Mouse (Mus musculus) forebrain, embryonic 11.5 days (tissue): ENCODE data around the gene 2010111I01Rik. TPM values are rescaled to one million over a fixed set of nuclear protein-coding genes. Genes with fewer than 3 reads are reported as not detected.
"Not testable (repeated sequence)": the region's sequence is repeated elsewhere in the genome, so short reads cannot be mapped to it uniquely, and the experiment has no call there.

Source experiments
- ATAC-seq: fragments of 200-750 bp; cut with Nextera tagmentation; replicated peaks from 2 replicates; pipeline ENCODE4 v1.8.0; 2017; ENCODE audit warnings: moderate TSS enrichment; ENCODE audit not compliant: low FRiP score
- DNase-seq: peaks from one replicate; pipeline ENCODE4 v3.0.0-alpha.2; 2017; ENCODE audit warnings: low spot score
- H3K27ac ChIP-seq: fragments of 300-500 bp; sonication (generic); 2 replicates; pipeline ENCODE4 v1.5.1; 2014; ENCODE audit warnings: low read depth, low read length
- H3K27me3 ChIP-seq: fragments of 300-500 bp; sonication (generic); 2 replicates; pipeline ENCODE4 v1.6.1; 2014; ENCODE audit warnings: mild to moderate bottlenecking, low read length, mixed read lengths; ENCODE audit not compliant: control insufficient read depth, insufficient read depth
- H3K36me3 ChIP-seq: fragments of 300-500 bp; sonication (generic); 2 replicates; pipeline ENCODE4 v1.6.1; 2014; ENCODE audit warnings: mild to moderate bottlenecking, low read length, moderate library complexity, mixed read lengths; ENCODE audit not compliant: control insufficient read depth, insufficient read depth
- H3K4me1 ChIP-seq: fragments of 300-500 bp; sonication (generic); replicated peaks from 2 replicates; pipeline ENCODE4 v1.6.1; 2014; ENCODE audit warnings: low read length, mixed read lengths; ENCODE audit not compliant: control insufficient read depth, insufficient read depth
- H3K4me2 ChIP-seq: fragments of 300-500 bp; sonication (generic); 2 replicates; pipeline ENCODE4 v1.6.1; 2014; ENCODE audit warnings: low read depth, mild to moderate bottlenecking, low read length, moderate library complexity, mixed read lengths; ENCODE audit not compliant: severe bottlenecking
- H3K4me3 ChIP-seq: fragments of 300-500 bp; sonication (generic); 2 replicates; pipeline ENCODE4 v1.5.1; 2014; ENCODE audit warnings: low read depth, low read length
- H3K9ac ChIP-seq: fragments of 300-500 bp; sonication (generic); 2 replicates; pipeline ENCODE4 v1.6.1; 2014; ENCODE audit warnings: low read length
- H3K9me3 ChIP-seq: fragments of 300-500 bp; sonication (generic); 2 replicates; pipeline ENCODE4 v1.6.1; 2016; ENCODE audit warnings: low read length, mixed read lengths; ENCODE audit not compliant: control insufficient read depth
- WGBS: fragments of 180-500 bp; shearing (Covaris S2); extraction: QIAGEN DNeasy Blood & Tissue Kit; methylation state at CpG from one replicate; pipeline ENCODE4 v1.1.7; 2014; 5-methylcytosine and 5-hydroxymethylcytosine counted together
- polyA plus RNA-seq: library from polyadenylated mRNA; unstranded; fragments of >200 nt; fragmentation: Nextera tagmentation; extraction: Ambion mirVana; gene quantifications from 2 replicates; pipeline ENCODE4 v1.2.1, GENCODE M21; 2014

2010111I01Rik gene
- polyA plus RNA-seq, 1 experiment from 2014 or later, result 38.9 TPM

DNA sequence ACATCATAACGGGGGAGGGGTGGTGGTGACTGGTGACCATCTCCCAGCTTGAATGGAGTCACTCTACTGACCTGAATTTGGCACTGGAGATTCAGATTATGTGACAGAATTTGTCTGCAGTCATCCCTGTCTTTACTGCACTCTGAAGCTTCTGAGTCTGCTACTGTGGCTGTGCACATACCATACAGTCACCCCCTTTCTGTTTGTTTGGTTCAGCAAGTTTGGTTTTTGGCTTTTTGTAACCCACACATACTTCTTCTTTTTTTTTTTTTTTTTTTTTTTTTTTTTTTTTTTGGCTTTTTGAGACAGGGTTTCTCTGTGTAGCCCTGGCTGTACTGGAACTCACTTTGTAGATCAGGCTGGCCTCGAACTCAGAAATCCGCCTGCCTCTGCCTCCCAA is 35.5 kb upstream of the 2010111I01Rik start:
- 97% methylated on average over 3 of the region's 3 CpGs for WGBS

DNA sequence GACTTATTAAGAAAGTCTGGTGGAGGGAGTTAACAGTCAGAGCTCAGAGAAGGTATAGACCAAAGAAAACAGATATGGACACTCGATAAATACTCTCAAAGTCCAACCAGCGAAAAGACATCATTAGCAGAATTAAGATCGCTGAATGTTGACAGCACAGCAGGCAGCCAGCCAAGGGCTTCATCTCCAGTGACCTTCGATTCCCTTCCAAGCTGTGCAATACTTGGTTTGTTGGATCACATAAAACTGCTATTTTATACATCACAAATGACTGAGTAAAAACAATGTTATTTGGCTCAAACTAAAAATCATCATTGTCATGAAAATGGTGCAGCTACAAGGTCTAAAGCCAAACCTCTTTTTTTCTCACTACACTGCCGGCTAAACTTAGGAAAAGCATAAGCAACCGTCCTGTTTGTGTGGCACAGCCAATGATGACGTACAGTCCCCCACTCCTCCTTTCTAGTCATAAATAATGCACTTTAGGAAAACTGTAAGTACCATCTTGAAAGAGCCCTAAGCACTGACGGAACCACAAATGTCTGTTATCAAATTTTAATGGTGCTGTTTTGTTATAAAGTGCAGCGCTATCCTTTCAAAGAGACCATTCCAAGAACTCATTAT is 34.8 kb upstream of the 2010111I01Rik start:
- Histone ChIP-seq H3K4me2 (no peak overlapping the region), H3K27ac (no peak overlapping the region), H3K9ac (no peak overlapping the region), H3K36me3 (no peaks in the 10 kb centered on the region), H3K4me1 (no peaks in the 10 kb centered on the region), H3K27me3 (no peaks in the 10 kb centered on the region), H3K9me3 (no peaks in the 10 kb centered on the region), H3K4me3 (no peak overlapping the region)
- no peak for DNase-seq
- WGBS, result 80% methylated on average over 9 of the region's 9 CpGs
- no peak for ATAC-seq

More for the DNA sequence above, 35.5 kb upstream of the 2010111I01Rik start:
- not testable (repeated sequence) for H3K4me1 ChIP-seq, H3K4me3 ChIP-seq, H3K27ac ChIP-seq, H3K4me2 ChIP-seq, DNase-seq, H3K27me3 ChIP-seq, H3K36me3 ChIP-seq, H3K9ac ChIP-seq, ATAC-seq, H3K9me3 ChIP-seq

DNA sequence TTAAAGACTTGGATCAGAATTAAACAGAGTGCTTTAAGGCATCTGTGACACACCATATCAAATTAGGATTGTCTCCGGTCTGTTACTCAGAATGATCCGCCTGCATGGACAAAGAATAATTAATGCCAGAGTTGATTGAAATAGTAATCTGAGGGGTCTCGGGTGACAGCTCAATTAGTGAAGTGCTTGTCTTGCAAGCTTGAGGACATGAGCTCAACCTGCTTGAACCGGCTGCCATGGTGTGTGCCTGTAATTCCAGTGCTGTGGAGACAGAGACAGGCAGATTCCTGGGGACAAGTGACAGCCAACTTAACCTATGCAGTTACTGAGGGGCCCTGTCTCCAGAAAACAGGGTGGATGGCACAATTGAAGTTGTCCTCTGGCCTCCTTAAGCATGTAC is 32.2 kb upstream of the 2010111I01Rik start:
- 71% methylated on average over 4 of the region's 4 CpGs for WGBS
- Histone ChIP-seq H3K4me3 (no peak overlapping the region), H3K9ac (no peak overlapping the region), H3K4me1 (no peaks in the 10 kb centered on the region), H3K9me3 (no peaks in the 10 kb centered on the region), H3K27ac (no peak overlapping the region), H3K36me3 (no peaks in the 10 kb centered on the region), H3K27me3 (no peaks in the 10 kb centered on the region), H3K4me2 (no peak overlapping the region)
- DNase-seq, result no peak
- ATAC-seq, result no peak

DNA sequence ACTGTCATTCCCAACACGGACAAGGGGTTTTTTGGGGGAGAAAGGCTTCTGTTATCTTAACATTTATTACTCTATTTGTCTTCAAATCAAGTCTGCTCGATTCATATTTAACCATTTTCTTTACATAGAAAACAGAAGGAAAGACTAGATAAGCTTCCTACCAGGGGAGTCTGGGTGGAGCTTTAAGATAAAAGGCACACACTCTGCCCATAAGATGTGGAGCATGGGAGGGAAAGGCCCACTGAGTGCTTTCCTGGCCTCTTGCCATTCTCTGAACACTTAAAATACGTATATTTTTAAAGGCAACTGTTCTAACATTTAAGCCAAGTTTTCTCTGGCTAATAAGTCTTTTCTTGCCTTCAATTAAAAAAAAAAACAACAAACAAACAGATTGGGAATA is 25.3 kb upstream of the 2010111I01Rik start:
- DNase-seq (no peak), ATAC-seq (no peak)
- no peaks in the 10 kb centered on the region for H3K36me3 ChIP-seq
- WGBS, result 82% methylated on average over 3 of the region's 3 CpGs
- H3K9ac ChIP-seq, result no peak overlapping the region
- no peaks in the 10 kb centered on the region for H3K9me3 ChIP-seq
- no peaks in the 10 kb centered on the region for H3K4me1 ChIP-seq
- no peak overlapping the region for H3K4me3 ChIP-seq
- H3K4me2 ChIP-seq, result no peak overlapping the region
- no peaks in the 10 kb centered on the region for H3K27me3 ChIP-seq
- no peak overlapping the region for H3K27ac ChIP-seq

DNA sequence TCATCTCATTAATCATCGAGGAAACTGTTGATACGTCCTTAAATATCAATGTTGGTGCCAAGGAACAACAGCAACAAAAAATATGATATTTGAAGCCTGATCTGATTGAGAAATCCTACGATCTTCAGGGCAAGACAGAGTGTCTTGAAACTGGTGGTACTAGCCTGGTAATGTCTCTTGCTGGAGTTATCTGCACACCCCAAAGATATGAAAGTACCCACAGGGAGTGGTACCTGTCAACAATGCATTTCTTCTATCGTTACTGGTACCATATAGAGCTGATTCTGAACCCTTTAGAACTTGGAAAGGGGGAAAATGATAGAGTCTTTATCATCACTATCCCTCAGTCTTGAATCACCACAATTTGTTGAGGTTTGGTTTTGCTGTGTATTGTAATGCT is 24.9 kb upstream of the 2010111I01Rik start:
- Histone ChIP-seq H3K4me3 (no peak overlapping the region), H3K9me3 (no peaks in the 10 kb centered on the region), H3K36me3 (no peaks in the 10 kb centered on the region), H3K27ac (no peak overlapping the region), H3K27me3 (no peaks in the 10 kb centered on the region), H3K4me1 (no peaks in the 10 kb centered on the region), H3K9ac (no peak overlapping the region), H3K4me2 (no peak overlapping the region)
- ATAC-seq, result no peak
- WGBS, result 86% methylated on average over 4 of the region's 4 CpGs
- no peak for DNase-seq

DNA sequence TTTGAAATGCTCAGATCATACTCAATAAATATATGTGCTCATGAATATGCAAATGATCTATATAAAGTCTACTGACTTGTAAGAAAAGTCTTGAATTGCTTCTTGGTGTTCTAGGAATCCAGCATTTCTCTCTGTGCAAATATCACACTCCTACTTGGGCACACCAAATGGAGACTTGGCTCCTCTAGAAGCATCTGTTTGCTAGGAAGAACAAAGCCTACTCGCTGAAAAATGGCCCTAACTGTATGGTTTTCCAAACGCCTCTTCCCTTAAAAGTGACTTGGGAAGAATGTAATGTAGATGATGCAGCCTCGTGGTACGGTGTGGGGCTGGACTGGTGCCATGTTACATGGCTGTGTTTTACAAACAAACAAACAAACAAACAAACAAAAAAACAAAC is 24.0 kb upstream of the 2010111I01Rik start:
- no peak overlapping the region for H3K9ac ChIP-seq
- no peaks in the 10 kb centered on the region for H3K9me3 ChIP-seq
- no peaks in the 10 kb centered on the region for H3K27me3 ChIP-seq
- no peaks in the 10 kb centered on the region for H3K4me1 ChIP-seq
- H3K27ac ChIP-seq, result no peak overlapping the region
- ATAC-seq (no peak), DNase-seq (no peak)
- WGBS, result 90% methylated on average over 4 of the region's 4 CpGs
- no peak overlapping the region for H3K4me2 ChIP-seq
- H3K4me3 ChIP-seq, result no peak overlapping the region
- H3K36me3 ChIP-seq, result no peaks in the 10 kb centered on the region

DNA sequence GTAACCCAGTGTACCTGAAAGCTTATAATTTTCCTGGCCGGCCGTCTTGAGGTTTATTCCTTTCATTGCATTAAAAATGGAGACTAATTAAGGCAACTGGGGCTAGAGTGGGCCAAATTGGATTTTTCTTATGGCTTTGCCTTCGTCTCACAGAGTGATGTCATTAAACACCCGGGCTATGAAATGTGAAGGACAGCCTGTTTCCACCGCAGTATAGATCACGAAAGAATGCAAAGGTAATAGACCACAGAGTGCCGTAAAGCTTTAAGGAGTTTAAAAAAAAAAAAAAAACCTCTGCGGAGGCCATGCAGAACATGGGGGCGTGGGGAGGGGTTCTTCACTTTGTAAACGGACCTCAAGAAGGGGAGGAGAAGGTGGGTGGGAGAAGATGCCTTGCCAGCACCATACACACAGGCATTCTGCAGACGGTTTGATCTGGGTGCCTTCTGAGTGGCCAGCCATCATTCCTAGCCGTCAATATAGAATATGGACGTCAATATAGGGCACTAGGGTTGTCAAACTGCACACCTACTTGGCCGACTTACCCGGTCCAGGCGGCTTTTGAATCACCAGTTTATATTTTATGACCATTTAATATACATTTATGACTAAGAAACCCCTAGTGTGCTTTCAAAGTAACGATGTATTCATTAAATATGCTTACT is 23.2 kb upstream of the 2010111I01Rik start:
- Histone ChIP-seq H3K36me3 (no peaks in the 10 kb centered on the region), H3K27ac (no peak overlapping the region), H3K4me2 (no peak overlapping the region), H3K4me1 (no peaks in the 10 kb centered on the region), H3K9me3 (no peaks in the 10 kb centered on the region), H3K9ac (no peak overlapping the region), H3K4me3 (no peak overlapping the region), H3K27me3 (no peaks in the 10 kb centered on the region)
- DNase-seq (no peak), ATAC-seq (no peak)
- 83% methylated on average over 17 of the region's 17 CpGs for WGBS

DNA sequence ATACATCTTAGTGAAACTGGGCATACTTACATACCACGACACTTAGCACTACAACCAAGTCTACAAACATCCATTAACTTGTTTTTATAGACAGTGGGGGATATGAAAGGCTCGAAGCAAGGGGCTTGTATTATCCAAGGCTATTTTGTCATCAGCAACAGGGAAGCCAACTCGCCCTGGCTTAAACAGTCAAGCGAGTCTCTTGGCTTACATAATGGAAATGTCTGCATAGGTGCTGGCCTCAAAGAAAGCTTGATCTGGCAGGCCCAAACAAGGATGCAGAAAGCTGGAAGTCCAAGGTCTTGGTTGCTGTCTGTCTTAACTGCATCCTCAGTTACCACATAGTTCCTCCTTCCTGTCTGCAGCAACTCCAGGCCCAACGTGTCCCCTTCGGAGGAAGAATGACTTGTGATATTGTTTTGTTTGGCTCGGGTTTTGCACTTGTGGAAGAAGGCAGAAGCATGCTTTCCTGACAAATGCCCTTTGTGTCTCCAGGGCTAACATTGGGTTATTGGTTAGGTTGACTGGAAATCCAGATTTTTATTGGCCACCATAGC is 21.3 kb upstream of the 2010111I01Rik start:
- Histone ChIP-seq H3K27me3 (no peaks in the 10 kb centered on the region), H3K4me3 (no peak overlapping the region), H3K36me3 (no peaks in the 10 kb centered on the region), H3K9me3 (no peaks in the 10 kb centered on the region), H3K4me1 (no peaks in the 10 kb centered on the region), H3K27ac (no peak overlapping the region), H3K9ac (no peak overlapping the region), H3K4me2 (no peak overlapping the region)
- DNase-seq (no peak), ATAC-seq (no peak)
- WGBS, result 86% methylated on average over 7 of the region's 7 CpGs

DNA sequence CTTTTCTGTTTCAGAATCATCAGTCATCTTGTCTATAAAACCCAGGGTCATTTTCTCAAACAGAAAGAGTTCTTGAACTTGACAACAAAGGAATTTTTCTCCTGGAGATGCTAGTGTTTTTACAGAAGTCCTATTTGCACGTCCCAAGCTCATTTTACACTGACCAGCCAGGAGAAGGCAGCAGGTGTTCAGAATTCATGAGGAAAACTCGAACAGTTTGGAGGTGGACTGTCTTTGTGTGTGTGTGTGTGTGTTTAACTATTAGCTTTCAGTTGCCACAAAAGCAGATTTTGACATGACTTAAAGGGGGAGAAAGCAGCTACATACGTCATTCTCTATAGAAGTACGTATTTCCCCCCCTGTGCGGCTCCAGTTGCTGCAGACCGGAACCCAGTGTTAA is 20.6 kb upstream of the 2010111I01Rik start:
- 81% methylated on average over 6 of the region's 6 CpGs for WGBS
- no peak overlapping the region for H3K9ac ChIP-seq
- no peaks in the 10 kb centered on the region for H3K9me3 ChIP-seq
- no peaks in the 10 kb centered on the region for H3K36me3 ChIP-seq
- H3K27me3 ChIP-seq, result no peaks in the 10 kb centered on the region
- no peak overlapping the region for H3K27ac ChIP-seq
- no peak overlapping the region for H3K4me3 ChIP-seq
- DNase-seq (no peak), ATAC-seq (no peak)
- H3K4me2 ChIP-seq, result no peak overlapping the region
- no peaks in the 10 kb centered on the region for H3K4me1 ChIP-seq
